Mouse (Mus musculus) embryo, embryonic 10.5 days (tissue): ENCODE measurements at regions not wholly inside any gene's neighbourhood (a gene's known extent, or its start where the extent isn't known, plus 50 kb on each side); places are given as distances from the start of the nearest gene placed in this dataset.

Source experiments
- DNase-seq: peaks from one replicate; pipeline ENCODE4 v3.0.0-alpha.2; 2015; ENCODE audit warnings: low spot score

GRCm38 (mm10) chr16:95811092-95811491 lies 109.2 kb downstream of the Ets2 start:
- DNase-seq: no peak

- DNase-seq: no peak
Measured at GRCm38 (mm10) chr16:95809127-95809876, 107.4 kb downstream of the Ets2 start.

GRCm38 (mm10) chr16:95806510-95806909 lies 104.6 kb downstream of the Ets2 start:
- no peak for DNase-seq

GRCm38 (mm10) chr16:95804199-95804598 lies 102.3 kb downstream of the Ets2 start:
- DNase-seq: no peak

- no peak for DNase-seq
Measured at GRCm38 (mm10) chr16:95802641-95803040, 100.8 kb downstream of the Ets2 start.

- no peak for DNase-seq
Measured at GRCm38 (mm10) chr16:95802207-95802606, 100.3 kb downstream of the Ets2 start.

- DNase-seq: no peak
Measured at GRCm38 (mm10) chr16:95800911-95801442, 99.1 kb downstream of the Ets2 start.

- DNase-seq: no peak
Measured at GRCm38 (mm10) chr16:95798582-95798981, 96.7 kb downstream of the Ets2 start.

GRCm38 (mm10) chr16:95798099-95798498 lies 96.2 kb downstream of the Ets2 start:
- no peak for DNase-seq

GRCm38 (mm10) chr16:95797141-95797540 lies 95.3 kb downstream of the Ets2 start:
- no peak for DNase-seq

GRCm38 (mm10) chr16:95794876-95795275 lies 93.0 kb downstream of the Ets2 start:
- DNase-seq: no peak

- no peak for DNase-seq
Measured at GRCm38 (mm10) chr16:95794281-95794727, 92.4 kb downstream of the Ets2 start.

- no peak for DNase-seq
Measured at GRCm38 (mm10) chr16:95790691-95791090, 88.8 kb downstream of the Ets2 start.

- no peak for DNase-seq
Measured at GRCm38 (mm10) chr16:95789548-95789947, 87.7 kb downstream of the Ets2 start.

- no peak for DNase-seq
Measured at GRCm38 (mm10) chr16:95781681-95782080, 79.8 kb downstream of the Ets2 start.

- no peak for DNase-seq
Measured at GRCm38 (mm10) chr16:95780431-95780830, 78.6 kb downstream of the Ets2 start.

GRCm38 (mm10) chr16:95778845-95779722 lies 77.2 kb downstream of the Ets2 start:
- DNase-seq: no peak

GRCm38 (mm10) chr16:95778173-95778572 lies 76.3 kb downstream of the Ets2 start:
- no peak for DNase-seq

- no peak for DNase-seq
Measured at GRCm38 (mm10) chr16:95776610-95777363, 74.9 kb downstream of the Ets2 start.

GRCm38 (mm10) chr16:95776010-95776409 lies 74.1 kb downstream of the Ets2 start:
- DNase-seq: no peak

GRCm38 (mm10) chr16:95775361-95775760 lies 73.5 kb downstream of the Ets2 start:
- DNase-seq: no peak

GRCm38 (mm10) chr16:95773151-95773550 lies 71.3 kb downstream of the Ets2 start:
- no peak for DNase-seq
